In the genomic region with DNA sequence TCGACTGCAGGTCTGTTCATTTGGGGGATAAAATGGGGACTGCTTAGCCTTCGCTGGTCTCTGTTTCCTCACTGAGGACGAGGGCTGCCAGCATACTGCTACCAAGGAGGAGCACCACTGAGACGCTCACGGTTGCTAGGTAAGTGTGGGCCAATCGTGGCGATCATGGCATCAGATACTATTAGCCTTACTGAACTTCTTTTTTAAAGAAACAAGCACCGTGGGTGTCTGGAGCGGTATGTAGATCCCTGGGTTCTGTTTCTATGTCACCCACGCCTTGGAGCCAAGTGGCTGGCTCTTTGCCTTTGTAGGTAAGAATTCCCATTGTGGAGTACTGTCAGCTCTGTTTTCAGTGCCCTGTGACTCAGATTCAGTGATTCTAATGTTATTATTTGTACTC, we compare ENCODE assay signal across 15 mouse cellular contexts.
A peak's percentile ranks its signal among the peaks of the same experiment; 100 is the strongest.
DNase-seq lines count a peak whose midpoint lies in the region; ATAC-seq and TF ChIP-seq lines count a peak whose summit lies in the region.
"Had no signal": no experiment of that assay in that cellular context is flagged by ENCODE, and none has a peak within 500 bp of the region (broad histone marks: within the 10 kb centered on the region; RNA-seq: fewer than 3 reads in every experiment).

No protein-coding gene starts in this region.

- peak overlapping the region; percentile 24; the same call in 1 of the 2 replicates for H3K4me2 ChIP-seq in hindbrain, embryonic 15.5 days
- no peak overlapping the region for H3K4me2 ChIP-seq in hindbrain, embryonic 12.5 days (replicated peaks)
- H3K4me2 ChIP-seq in midbrain, embryonic 14.5 days (ENCODE audit: low read length): peak overlapping the region; percentile 12; the same call in 1 of the 2 replicates
- peak overlapping the region; percentile 4; the same call in 1 of the 2 replicates for H3K4me2 ChIP-seq in midbrain, postnatal 0 days (ENCODE audit: low read depth, low read length, poor library complexity, severe bottlenecking)
- H3K4me2 ChIP-seq: liver, embryonic 11.5 days; lung, embryonic 15.5 days had no signal

- TF ChIP-seq CTCF in midbrain, postnatal 0 days (IDR thresholded peaks at IDR 0.05): no peak

- 39% methylated on average over 10 of the region's 10 CpGs for WGBS in hindbrain, embryonic 15.5 days
- 47% methylated on average over 10 of the region's 10 CpGs for WGBS in hindbrain, embryonic 12.5 days
- WGBS in midbrain, embryonic 14.5 days: 47% methylated on average over 10 of the region's 10 CpGs
- 61% methylated on average over 10 of the region's 10 CpGs for WGBS in midbrain, embryonic 10.5 days
- WGBS in midbrain, postnatal 0 days: 40% methylated on average over 10 of the region's 10 CpGs

- peaks cover 4% of the 10 kb centered on the region; the same call in 1 of the 2 replicates for H3K4me1 ChIP-seq in hindbrain, embryonic 15.5 days (replicated peaks)
- H3K4me1 ChIP-seq in hindbrain, embryonic 12.5 days: peaks cover 3% of the 10 kb centered on the region; the same call in 1 of the 2 replicates
- no peaks in the 10 kb centered on the region for H3K4me1 ChIP-seq in midbrain, embryonic 14.5 days (ENCODE audit: control insufficient read depth, insufficient read depth, low read length)
- H3K4me1 ChIP-seq in midbrain, embryonic 10.5 days: no peaks in the 10 kb centered on the region
- no peaks in the 10 kb centered on the region; the same call in 1 of the 2 replicates for H3K4me1 ChIP-seq in midbrain, postnatal 0 days (ENCODE audit: insufficient read depth, low read length)
- H3K4me1 ChIP-seq: lung, embryonic 15.5 days had no signal

- H3K36me3 ChIP-seq in hindbrain, embryonic 15.5 days: no peaks in the 10 kb centered on the region
- no peaks in the 10 kb centered on the region for H3K36me3 ChIP-seq in hindbrain, embryonic 12.5 days
- H3K36me3 ChIP-seq in midbrain, embryonic 14.5 days (ENCODE audit: control insufficient read depth, insufficient read depth, low read length): no peaks in the 10 kb centered on the region
- no peaks in the 10 kb centered on the region for H3K36me3 ChIP-seq in midbrain, embryonic 10.5 days
- H3K36me3 ChIP-seq in midbrain, postnatal 0 days (ENCODE audit: insufficient read depth, low read length): no peaks in the 10 kb centered on the region
- H3K36me3 ChIP-seq: lung, embryonic 15.5 days had no signal

- H3K27ac ChIP-seq in hindbrain, embryonic 15.5 days (replicated peaks): no peak overlapping the region
- no peak overlapping the region for H3K27ac ChIP-seq in hindbrain, embryonic 12.5 days
- no peak overlapping the region for H3K27ac ChIP-seq in midbrain, embryonic 14.5 days (replicated peaks; ENCODE audit: low read depth, low read length)
- no peak overlapping the region for H3K27ac ChIP-seq in midbrain, embryonic 10.5 days (replicated peaks)
- no peak overlapping the region for H3K27ac ChIP-seq in midbrain, postnatal 0 days (ENCODE audit: low read depth, low read length)
- H3K27ac ChIP-seq: lung, embryonic 15.5 days had no signal

- DNase-seq in frontal cortex, postnatal 14 days (ENCODE audit: low spot score in 2 of 2): no peak
- DNase-seq in midbrain, embryonic 14.5 days: peak; percentile 14
- DNase-seq in midbrain, embryonic 10.5 days (ENCODE audit: low spot score): no peak
- peak; percentile 19 for DNase-seq in midbrain, postnatal 0 days (ENCODE audit: low spot score)
- no peak for DNase-seq in ovary, postnatal 10 days (ENCODE audit: low spot score)
- DNase-seq: adrenal gland, adult 2 months; B cell, adult 2 months; cerebellum, adult 8-10 months had no signal

- no peak overlapping the region for H3K9ac ChIP-seq in hindbrain, embryonic 15.5 days
- no peak overlapping the region for H3K9ac ChIP-seq in hindbrain, embryonic 12.5 days
- H3K9ac ChIP-seq in midbrain, embryonic 14.5 days (replicated peaks; ENCODE audit: low read length): no peak overlapping the region
- no peak overlapping the region for H3K9ac ChIP-seq in midbrain, postnatal 0 days (replicated peaks; ENCODE audit: low read length, poor library complexity, severe bottlenecking)
- H3K9ac ChIP-seq: lung, embryonic 15.5 days had no signal

- ATAC-seq in frontal cortex, adult (ENCODE audit: low TSS enrichment): peak; percentile 13; the same call in 1 of the 2 replicates
- ATAC-seq in hindbrain, embryonic 15.5 days (ENCODE audit: low FRiP score, low read depth): no peak
- ATAC-seq in hindbrain, embryonic 12.5 days (ENCODE audit: low FRiP score): no peak
- no peak for ATAC-seq in midbrain, embryonic 14.5 days (ENCODE audit: low FRiP score, low TSS enrichment)
- ATAC-seq in midbrain, postnatal 0 days (ENCODE audit: low FRiP score): no peak
- ATAC-seq: inflammation-experienced regulatory T-cells, adult 6 months had no signal

- no peak overlapping the region for H3K4me3 ChIP-seq in hindbrain, embryonic 15.5 days
- H3K4me3 ChIP-seq in hindbrain, embryonic 12.5 days: no peak overlapping the region
- H3K4me3 ChIP-seq in midbrain, embryonic 14.5 days (replicated peaks; ENCODE audit: low read depth, low read length): no peak overlapping the region
- H3K4me3 ChIP-seq in midbrain, embryonic 10.5 days: no peak overlapping the region
- no peak overlapping the region for H3K4me3 ChIP-seq in midbrain, postnatal 0 days (ENCODE audit: low read depth, low read length)
- H3K4me3 ChIP-seq: lung, embryonic 15.5 days; myocyte had no signal

- no peaks in the 10 kb centered on the region for H3K27me3 ChIP-seq in hindbrain, embryonic 15.5 days
- 0 out of 2 replicates have a peak, but pooled peaks cover 5% of the 10 kb centered on the region for H3K27me3 ChIP-seq in hindbrain, embryonic 12.5 days
- H3K27me3 ChIP-seq in midbrain, embryonic 14.5 days (ENCODE audit: control insufficient read depth, insufficient read depth, low read length): no peaks in the 10 kb centered on the region
- no peaks in the 10 kb centered on the region for H3K27me3 ChIP-seq in midbrain, embryonic 10.5 days (ENCODE audit: low read depth, poor library complexity, severe bottlenecking)
- H3K27me3 ChIP-seq in midbrain, postnatal 0 days (ENCODE audit: insufficient read depth, low read length): no peaks in the 10 kb centered on the region
- H3K27me3 ChIP-seq: lung, embryonic 15.5 days had no signal

- H3K9me3 ChIP-seq in hindbrain, embryonic 15.5 days: no peaks in the 10 kb centered on the region
- H3K9me3 ChIP-seq in hindbrain, embryonic 12.5 days (replicated peaks): no peaks in the 10 kb centered on the region
- H3K9me3 ChIP-seq in midbrain, embryonic 14.5 days (ENCODE audit: control insufficient read depth, low read length): no peaks in the 10 kb centered on the region; the same call in 1 of the 2 replicates
- H3K9me3 ChIP-seq in midbrain, embryonic 10.5 days (replicated peaks): no peaks in the 10 kb centered on the region
- H3K9me3 ChIP-seq in midbrain, postnatal 0 days (ENCODE audit: low read length): no peaks in the 10 kb centered on the region
- H3K9me3 ChIP-seq: lung, embryonic 15.5 days had no signal

Comparison
In these comparisons a context has a peak if more than half of its experiments do, and no peak if none do; other contexts are left out.
1. DNase-seq: peak in midbrain, embryonic 14.5 days (single experiment) and midbrain, postnatal 0 days (single experiment); none in frontal cortex, postnatal 14 days (0 of 2), midbrain, embryonic 10.5 days (single experiment) and ovary, postnatal 10 days (single experiment).